Mouse (Mus musculus) liver, embryonic 13.5 days (tissue): ENCODE results near the gene Rab6b. TPM values are rescaled to one million over a fixed set of nuclear protein-coding genes. Genes with fewer than 3 reads are reported as not detected.

Experiments
- ATAC-seq: fragments of 200-750 bp; cut with Nextera tagmentation; 2 replicates; pipeline ENCODE4 v1.8.0; 2017; ENCODE audit warnings: low read depth, mild to moderate bottlenecking, moderate number of reproducible peaks, moderate library complexity
- DNase-seq: peaks from one replicate; pipeline ENCODE4 v3.0.0; 2022
- H3K27ac ChIP-seq: fragments of 300-500 bp; sonication (generic); 2 replicates; pipeline ENCODE4 v1.5.1; 2015; ENCODE audit warnings: moderate library complexity, mild to moderate bottlenecking, inconsistent platforms
- H3K27me3 ChIP-seq: fragments of 300-500 bp; sonication (generic); 2 replicates; pipeline ENCODE4 v1.6.1; 2015; ENCODE audit warnings: mild to moderate bottlenecking, inconsistent platforms
- H3K36me3 ChIP-seq: fragments of 300-500 bp; sonication (generic); 2 replicates; pipeline ENCODE4 v1.6.1; 2015; ENCODE audit warnings: mild to moderate bottlenecking, inconsistent platforms
- H3K4me1 ChIP-seq: fragments of 300-500 bp; sonication (generic); replicated peaks from 2 replicates; pipeline ENCODE4 v1.6.1; 2015; ENCODE audit warnings: inconsistent platforms
- H3K4me2 ChIP-seq: fragments of 300-500 bp; sonication (generic); 2 replicates; pipeline ENCODE4 v1.6.1; 2015; ENCODE audit warnings: inconsistent platforms, mild to moderate bottlenecking, moderate library complexity
- H3K4me3 ChIP-seq: fragments of 300-500 bp; sonication (generic); replicated peaks from 2 replicates; pipeline ENCODE4 v1.5.1; 2015; ENCODE audit warnings: mild to moderate bottlenecking, inconsistent platforms
- H3K9ac ChIP-seq: fragments of 300-500 bp; sonication (generic); 2 replicates; pipeline ENCODE4 v1.6.1; 2015; ENCODE audit warnings: mild to moderate bottlenecking, inconsistent platforms
- H3K9me3 ChIP-seq: fragments of 300-500 bp; sonication (generic); replicated peaks from 2 replicates; pipeline ENCODE4 v1.6.1; 2016; ENCODE audit warnings: inconsistent platforms
- WGBS: fragments of 180-500 bp; shearing (Covaris S2); methylation state at CpG from one replicate; pipeline ENCODE4 v1.1.7; 2015; ENCODE audit not compliant: insufficient replicate concordance; 5-methylcytosine and 5-hydroxymethylcytosine counted together
- polyA plus RNA-seq: library from polyadenylated mRNA; unstranded; fragments of >200 nt; fragmentation: Nextera tagmentation; extraction: Ambion mirVana; gene quantifications from 2 replicates; pipeline ENCODE4 v1.2.1, GENCODE M21; 2015

Gene Rab6b
- polyA plus RNA-seq, 1 experiment from 2014 or later: 0.18 TPM

- H3K9ac ChIP-seq: peak within 1 kb of the TSS; percentile 58
- H3K27ac ChIP-seq: peak within 1 kb of the TSS; percentile 69
- peak within 1 kb of the TSS; percentile 47 for H3K4me2 ChIP-seq
- H3K4me1 ChIP-seq: peaks cover 32% of the 10 kb centered on the region
- H3K36me3 ChIP-seq: 0 out of 2 replicates have a peak, but pooled peaks cover 9% of the 10 kb centered on the region
- DNase-seq (peak; percentile 16), ATAC-seq (peak; percentile 68)
- WGBS: 9% methylated on average over 29 of the region's 29 CpGs
- peak within 1 kb of the TSS; percentile 52 for H3K4me3 ChIP-seq
- peaks cover 13% of the 10 kb centered on the region for H3K27me3 ChIP-seq
- no peaks in the 10 kb centered on the region for H3K9me3 ChIP-seq
Measured at GRCm38 (mm10) chr9:103230151-103230951, 118.8 kb downstream of the Rab6b start, which contains the start of the genes Gm20425 and Trf. TSS of gene Gm20425 (minus strand) at chr9:103230307. TSS of gene Trf (minus strand) at chr9:103230444.

GRCm38 (mm10) chr9:103232232-103233005 is 120.8 kb downstream of the Rab6b start:
- Histone ChIP-seq H3K27me3 (peaks cover 11% of the 10 kb centered on the region; the same call in 1 of the 2 replicates), H3K36me3 (no peaks in the 10 kb centered on the region), H3K4me2 (no peak overlapping the region), H3K4me1 (peaks cover 36% of the 10 kb centered on the region), H3K9me3 (no peaks in the 10 kb centered on the region), H3K27ac (no peak overlapping the region), H3K9ac (no peak overlapping the region), H3K4me3 (no peak overlapping the region)
- WGBS: 63% methylated on average over 7 of the region's 7 CpGs
- no peak for DNase-seq
- ATAC-seq: no peak

GRCm38 (mm10) chr9:103233006-103233395 is 121.4 kb downstream of the Rab6b start:
- Histone ChIP-seq H3K36me3 (no peaks in the 10 kb centered on the region), H3K4me2 (no peak overlapping the region), H3K4me3 (no peak overlapping the region), H3K9me3 (no peaks in the 10 kb centered on the region), H3K27me3 (peaks cover 11% of the 10 kb centered on the region; the same call in 1 of the 2 replicates), H3K4me1 (peaks cover 36% of the 10 kb centered on the region), H3K27ac (no peak overlapping the region), H3K9ac (no peak overlapping the region)
- ATAC-seq: no peak
- 29% methylated on average over 7 of the region's 7 CpGs for WGBS
- no peak for DNase-seq

- no peaks in the 10 kb centered on the region for H3K36me3 ChIP-seq
- H3K4me1 ChIP-seq: peaks cover 36% of the 10 kb centered on the region
- H3K4me2 ChIP-seq: no peak overlapping the region
- DNase-seq: no peak
- peaks cover 11% of the 10 kb centered on the region; the same call in 1 of the 2 replicates for H3K27me3 ChIP-seq
- no peak overlapping the region for H3K4me3 ChIP-seq
- H3K27ac ChIP-seq: peak overlapping the region; percentile 76
- ATAC-seq: no peak
- WGBS: 24% methylated on average over 7 of the region's 7 CpGs
- H3K9me3 ChIP-seq: no peaks in the 10 kb centered on the region
- no peak overlapping the region for H3K9ac ChIP-seq
Measured at GRCm38 (mm10) chr9:103234059-103234458, 122.5 kb downstream of the Rab6b start.

- Histone ChIP-seq H3K27me3 (peaks cover 5% of the 10 kb centered on the region; the same call in 1 of the 2 replicates), H3K4me2 (no peak overlapping the region), H3K9me3 (no peaks in the 10 kb centered on the region), H3K36me3 (no peaks in the 10 kb centered on the region), H3K4me3 (no peak overlapping the region), H3K4me1 (peaks cover 36% of the 10 kb centered on the region), H3K9ac (no peak overlapping the region), H3K27ac (peak overlapping the region; percentile 76)
- WGBS: 46% methylated on average over 7 of the region's 7 CpGs
- DNase-seq (no peak), ATAC-seq (peak; percentile 45)
Measured at GRCm38 (mm10) chr9:103234565-103235165, 123.1 kb downstream of the Rab6b start.

Other genes with a start within 250 kb of the Rab6b start
- 1.5 and 2.4 TPM in 2 replicates for gene Slco2a1, start 123.1 kb upstream of the Rab6b start, polyA plus RNA-seq
- gene Srprb, start 90.3 kb downstream of the Rab6b start, polyA plus RNA-seq: 23.1 and 23.5 TPM in 2 replicates
- gene Gm20425, start 118.5 kb downstream of the Rab6b start, polyA plus RNA-seq: 3.5 and 9.4 TPM in 2 replicates
- 3,275 and 3,335 TPM in 2 replicates for gene Trf, start 118.7 kb downstream of the Rab6b start, polyA plus RNA-seq
- 40.7 and 41.2 TPM in 2 replicates for gene 1300017J02Rik, start 193.3 kb downstream of the Rab6b start, polyA plus RNA-seq
- gene Topbp1, start 193.4 kb downstream of the Rab6b start, polyA plus RNA-seq: 44.7 and 52.7 TPM in 2 replicates